Mouse (Mus musculus): ENCODE data around the gene Pnpla2. TPM values are rescaled to one million over a fixed set of nuclear protein-coding genes. Genes with fewer than 3 reads are reported as not detected.

Gene Pnpla2
- polyA plus RNA-seq, 1 experiment = 436 TPM

- Histone ChIP-seq H3K27ac (ENCODE audit: control insufficient read depth, insufficient read depth, low read depth, low read length) (peak within 1 kb of the TSS; percentile 91), H3K36me3 (ENCODE audit: control insufficient read depth, insufficient read depth, low read length) (no peaks in the 10 kb centered on the region), H3K4me1 (ENCODE audit: control insufficient read depth, insufficient read depth, low read length) (peaks cover 9% of the 10 kb centered on the region), H3K4me3 (ENCODE audit: control insufficient read depth, low read depth, low read length) (peak within 1 kb of the TSS; percentile 96), H3K27me3 (ENCODE audit: control insufficient read depth, insufficient read depth, low read length) (no peaks in the 10 kb centered on the region)
- TF ChIP-seq POLR2A (IDR thresholded peaks at IDR 0.05; ENCODE audit: control insufficient read depth, low read depth, low read length) = peak; percentile 80
- no peak for TF ChIP-seq CTCF (IDR thresholded peaks at IDR 0.05; ENCODE audit: control insufficient read depth, insufficient read depth, insufficient replicate concordance, low read depth, low read length)
These were observed 41.0 kb upstream of the Pnpla2 start, which contains the start of gene Gatd1 for GRCm38 (mm10) chr7:141413809-141414584. Gene Gatd1 (minus strand): TSS chr7:141414136.

- no peaks in the 10 kb centered on the region for H3K27me3 ChIP-seq (ENCODE audit: control insufficient read depth, insufficient read depth, low read length)
- no peaks in the 10 kb centered on the region for H3K36me3 ChIP-seq (ENCODE audit: control insufficient read depth, insufficient read depth, low read length)
- H3K27ac ChIP-seq (ENCODE audit: control insufficient read depth, insufficient read depth, low read depth, low read length) = no peak overlapping the region
- no peak overlapping the region for H3K4me3 ChIP-seq (ENCODE audit: control insufficient read depth, low read depth, low read length)
- TF ChIP-seq CTCF (IDR thresholded peaks at IDR 0.05; ENCODE audit: control insufficient read depth, insufficient read depth, insufficient replicate concordance, low read depth, low read length) (0 out of 2 replicates have a peak, but pooled peaks have one; percentile 18), POLR2A (IDR thresholded peaks at IDR 0.05; ENCODE audit: control insufficient read depth, low read depth, low read length) (no peak)
- H3K4me1 ChIP-seq (ENCODE audit: control insufficient read depth, insufficient read depth, low read length) = peaks cover 9% of the 10 kb centered on the region
These were observed 38.7 kb upstream of the Pnpla2 start for GRCm38 (mm10) chr7:141416144-141416841.

GRCm38 (mm10) chr7:141417731-141418681 is 37.0 kb upstream of the Pnpla2 start:
- Histone ChIP-seq H3K27ac (ENCODE audit: control insufficient read depth, insufficient read depth, low read depth, low read length) (no peak overlapping the region), H3K27me3 (ENCODE audit: control insufficient read depth, insufficient read depth, low read length) (no peaks in the 10 kb centered on the region), H3K4me1 (ENCODE audit: control insufficient read depth, insufficient read depth, low read length) (peaks cover 9% of the 10 kb centered on the region), H3K36me3 (ENCODE audit: control insufficient read depth, insufficient read depth, low read length) (no peaks in the 10 kb centered on the region), H3K4me3 (ENCODE audit: control insufficient read depth, low read depth, low read length) (no peak overlapping the region)
- TF ChIP-seq POLR2A (IDR thresholded peaks at IDR 0.05; ENCODE audit: control insufficient read depth, low read depth, low read length) = no peak
- no peak for TF ChIP-seq CTCF (IDR thresholded peaks at IDR 0.05; ENCODE audit: control insufficient read depth, insufficient read depth, insufficient replicate concordance, low read depth, low read length)

GRCm38 (mm10) chr7:141418970-141419369 is 36.0 kb upstream of the Pnpla2 start:
- H3K27me3 ChIP-seq (ENCODE audit: control insufficient read depth, insufficient read depth, low read length) = no peaks in the 10 kb centered on the region
- H3K36me3 ChIP-seq (ENCODE audit: control insufficient read depth, insufficient read depth, low read length) = no peaks in the 10 kb centered on the region
- H3K4me1 ChIP-seq (ENCODE audit: control insufficient read depth, insufficient read depth, low read length) = peaks cover 4% of the 10 kb centered on the region; the same call in 1 of the 2 replicates
- H3K27ac ChIP-seq (ENCODE audit: control insufficient read depth, insufficient read depth, low read depth, low read length) = no peak overlapping the region
- H3K4me3 ChIP-seq (ENCODE audit: control insufficient read depth, low read depth, low read length) = no peak overlapping the region
- TF ChIP-seq POLR2A (IDR thresholded peaks at IDR 0.05; ENCODE audit: control insufficient read depth, low read depth, low read length) = no peak
- TF ChIP-seq CTCF (IDR thresholded peaks at IDR 0.05; ENCODE audit: control insufficient read depth, insufficient read depth, insufficient replicate concordance, low read depth, low read length) = no peak

DNA sequence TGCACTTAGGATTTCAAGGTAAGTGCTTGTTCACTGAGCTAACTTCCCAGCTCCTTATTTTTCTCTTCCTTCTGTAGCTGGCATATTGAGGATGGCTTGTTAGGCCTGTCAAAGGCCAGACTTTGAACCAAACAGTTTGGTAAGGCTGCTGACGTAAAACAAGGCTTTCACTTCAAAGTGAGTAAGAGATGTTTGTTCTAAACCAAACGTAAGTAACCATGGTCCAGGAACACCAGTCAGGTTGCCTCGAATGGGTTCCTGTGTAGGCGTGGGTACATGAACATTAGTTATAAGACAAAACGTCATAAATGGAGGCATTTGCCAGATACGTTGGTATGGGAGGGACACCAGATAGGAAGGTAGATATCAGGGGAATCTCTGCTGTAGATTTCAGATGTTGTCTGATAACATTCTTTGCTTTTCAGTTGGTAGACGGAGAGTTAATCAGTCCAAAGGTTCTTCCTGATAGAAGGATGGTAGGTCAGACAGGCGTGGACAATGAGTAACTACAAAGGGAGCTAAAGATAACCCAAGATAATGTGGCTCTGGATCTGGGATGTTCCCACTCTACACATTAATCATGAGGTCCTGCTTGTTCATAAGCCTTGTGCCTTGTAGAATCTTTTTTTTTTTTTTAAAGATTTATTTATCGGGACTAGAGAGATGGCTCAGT is 34.8 kb upstream of the Pnpla2 start:
- TF ChIP-seq POLR2A (IDR thresholded peaks at IDR 0.05; ENCODE audit: control insufficient read depth, low read depth, low read length) (no peak), CTCF (IDR thresholded peaks at IDR 0.05; ENCODE audit: control insufficient read depth, insufficient read depth, insufficient replicate concordance, low read depth, low read length) (no peak)
- Histone ChIP-seq H3K27me3 (ENCODE audit: control insufficient read depth, insufficient read depth, low read length) (no peaks in the 10 kb centered on the region), H3K27ac (ENCODE audit: control insufficient read depth, insufficient read depth, low read depth, low read length) (no peak overlapping the region)

GRCm38 (mm10) chr7:141423811-141424210 is 31.2 kb upstream of the Pnpla2 start:
- no peaks in the 10 kb centered on the region for H3K27me3 ChIP-seq (ENCODE audit: control insufficient read depth, insufficient read depth, low read length)
- TF ChIP-seq POLR2A (IDR thresholded peaks at IDR 0.05; ENCODE audit: control insufficient read depth, low read depth, low read length) (no peak), CTCF (IDR thresholded peaks at IDR 0.05; ENCODE audit: control insufficient read depth, insufficient read depth, insufficient replicate concordance, low read depth, low read length) (no peak)
- no peak overlapping the region for H3K27ac ChIP-seq (ENCODE audit: control insufficient read depth, insufficient read depth, low read depth, low read length)
- no peak overlapping the region for H3K4me3 ChIP-seq (ENCODE audit: control insufficient read depth, low read depth, low read length)
- H3K36me3 ChIP-seq (ENCODE audit: control insufficient read depth, insufficient read depth, low read length) = no peaks in the 10 kb centered on the region
- H3K4me1 ChIP-seq (ENCODE audit: control insufficient read depth, insufficient read depth, low read length) = no peaks in the 10 kb centered on the region

More for the DNA sequence above, 34.8 kb upstream of the Pnpla2 start:
- Histone ChIP-seq H3K4me3 (ENCODE audit: control insufficient read depth, low read depth, low read length) (no peak overlapping the region), H3K4me1 (ENCODE audit: control insufficient read depth, insufficient read depth, low read length) (no peaks in the 10 kb centered on the region), H3K36me3 (ENCODE audit: control insufficient read depth, insufficient read depth, low read length) (no peaks in the 10 kb centered on the region)
